Mouse (Mus musculus) hindbrain, postnatal 0 days (tissue): ENCODE results near the gene Stmnd1. TPM values are rescaled to one million over a fixed set of nuclear protein-coding genes. Genes with fewer than 3 reads are reported as not detected.

Experiments used
- ATAC-seq: fragments of 200-750 bp; cut with Nextera tagmentation; 2 replicates; pipeline ENCODE4 v1.8.0; 2017; ENCODE audit warnings: mild to moderate bottlenecking, moderate TSS enrichment, moderate library complexity
- DNase-seq: peaks from one replicate; pipeline ENCODE4 v3.0.0-alpha.2; 2015; ENCODE audit warnings: low spot score
- H3K27ac ChIP-seq: fragments of 300-500 bp; sonication (generic); 2 replicates; pipeline ENCODE4 v1.5.1; 2014; ENCODE audit warnings: mild to moderate bottlenecking
- H3K27me3 ChIP-seq: fragments of 300-500 bp; sonication (generic); 2 replicates; pipeline ENCODE4 v1.6.1; 2014; ENCODE audit warnings: low read length, mixed read lengths; ENCODE audit not compliant: insufficient read depth
- H3K36me3 ChIP-seq: fragments of 300-500 bp; sonication (generic); 2 replicates; pipeline ENCODE4 v1.6.1; 2014; ENCODE audit warnings: low read length, mixed read lengths; ENCODE audit not compliant: insufficient read depth
- H3K4me1 ChIP-seq: fragments of 300-500 bp; sonication (generic); 2 replicates; pipeline ENCODE4 v1.6.1; 2014; ENCODE audit warnings: antibody characterized with exemption, low read length, mixed read lengths; ENCODE audit not compliant: insufficient read depth
- H3K4me2 ChIP-seq: fragments of 300-500 bp; sonication (generic); 2 replicates; pipeline ENCODE4 v1.6.1; 2014; ENCODE audit warnings: low read depth, mild to moderate bottlenecking, low read length, moderate library complexity, mixed read lengths
- H3K4me3 ChIP-seq: fragments of 300-500 bp; sonication (generic); 2 replicates; pipeline ENCODE4 v1.5.1; 2014; ENCODE audit warnings: low read length
- H3K9ac ChIP-seq: fragments of 300-500 bp; sonication (generic); replicated peaks from 2 replicates; pipeline ENCODE4 v1.6.1; 2014; ENCODE audit warnings: mild to moderate bottlenecking, low read length, moderate library complexity, mixed read lengths
- H3K9me3 ChIP-seq: fragments of 300-500 bp; sonication (generic); 2 replicates; pipeline ENCODE4 v1.6.1; 2016; ENCODE audit warnings: low read length, mixed read lengths
- CTCF ChIP-seq: IDR thresholded peaks from 2 replicates; pipeline ENCODE4 v1.5.1; 2016; ENCODE audit warnings: antibody characterized with exemption, control low read depth, low read depth
- WGBS: fragments of 180-500 bp; shearing (Covaris S2); extraction: QIAGEN DNeasy Blood & Tissue Kit; methylation state at CpG from one replicate; pipeline ENCODE4 v1.1.7; 2014; 5-methylcytosine and 5-hydroxymethylcytosine counted together
- polyA plus RNA-seq: library from polyadenylated mRNA; unstranded; fragments of >200 nt; fragmentation: Nextera tagmentation; extraction: Ambion mirVana; gene quantifications from 2 replicates; pipeline ENCODE4 v1.2.1, GENCODE M21; 2015
- total RNA-seq: library from RNA; depleted of rRNA; stranded (reverse); fragments of >200 nt; gene quantifications from 2 replicates; pipeline ENCODE4 v1.2.3, GENCODE M21; 2014

Gene Stmnd1
- total and polyA plus RNA-seq, 2 experiments from 2014 or later = 0.31 TPM; not detected in 1

GRCm38 (mm10) chr13:46267783-46268182 is 5.7 kb upstream of the Stmnd1 start:
- Histone ChIP-seq H3K4me1 (peaks cover 6% of the 10 kb centered on the region; the same call in 1 of the 2 replicates), H3K27ac (no peak overlapping the region), H3K9ac (no peak overlapping the region), H3K4me3 (no peak overlapping the region), H3K36me3 (no peaks in the 10 kb centered on the region), H3K4me2 (no peak overlapping the region), H3K27me3 (no peaks in the 10 kb centered on the region), H3K9me3 (no peaks in the 10 kb centered on the region)
- ATAC-seq = no peak
- no peak for TF ChIP-seq CTCF
- DNase-seq = no peak

- no peaks in the 10 kb centered on the region for H3K36me3 ChIP-seq
- H3K27ac ChIP-seq = 0 out of 2 replicates have a peak overlapping the region, but pooled peaks have one; percentile 15
- WGBS = 45% methylated on average over 3 of the region's 3 CpGs
- no peak for TF ChIP-seq CTCF
- H3K4me1 ChIP-seq = peaks cover 6% of the 10 kb centered on the region; the same call in 1 of the 2 replicates
- H3K9ac ChIP-seq = no peak overlapping the region
- no peak overlapping the region for H3K4me3 ChIP-seq
- ATAC-seq (no peak), DNase-seq (peak; percentile 27)
- H3K4me2 ChIP-seq = peak overlapping the region; percentile 21; the same call in 1 of the 2 replicates
- no peaks in the 10 kb centered on the region for H3K9me3 ChIP-seq
- no peaks in the 10 kb centered on the region for H3K27me3 ChIP-seq
Observed at GRCm38 (mm10) chr13:46268341-46268740, 5.2 kb upstream of the Stmnd1 start.

GRCm38 (mm10) chr13:46268815-46269445 is 4.6 kb upstream of the Stmnd1 start:
- no peak overlapping the region for H3K4me3 ChIP-seq
- no peaks in the 10 kb centered on the region for H3K27me3 ChIP-seq
- peak overlapping the region; percentile 21; the same call in 1 of the 2 replicates for H3K4me2 ChIP-seq
- no peak overlapping the region for H3K9ac ChIP-seq
- H3K4me1 ChIP-seq = peaks cover 6% of the 10 kb centered on the region; the same call in 1 of the 2 replicates
- peak; percentile 63; the same call in 1 of the 2 replicates for ATAC-seq
- H3K9me3 ChIP-seq = no peaks in the 10 kb centered on the region
- 0 out of 2 replicates have a peak overlapping the region, but pooled peaks have one; percentile 15 for H3K27ac ChIP-seq
- 25% methylated on average over 7 of the region's 7 CpGs for WGBS
- H3K36me3 ChIP-seq = no peaks in the 10 kb centered on the region
- TF ChIP-seq CTCF = no peak
- peak; percentile 71 for DNase-seq

GRCm38 (mm10) chr13:46272811-46273452 is 589 bp upstream of the Stmnd1 start:
- H3K27ac ChIP-seq = no peak overlapping the region
- H3K27me3 ChIP-seq = no peaks in the 10 kb centered on the region
- TF ChIP-seq CTCF = no peak
- no peaks in the 10 kb centered on the region for H3K9me3 ChIP-seq
- no peak overlapping the region for H3K4me3 ChIP-seq
- ATAC-seq (no peak), DNase-seq (no peak)
- peak overlapping the region; percentile 43 for H3K4me2 ChIP-seq
- H3K4me1 ChIP-seq = peaks cover 6% of the 10 kb centered on the region; the same call in 1 of the 2 replicates
- no peaks in the 10 kb centered on the region for H3K36me3 ChIP-seq
- 14% methylated on average over 16 of the region's 17 CpGs for WGBS
- peak overlapping the region; percentile 28; the same call in 1 of the 2 replicates for H3K9ac ChIP-seq

GRCm38 (mm10) chr13:46275701-46276100 is 2.2 kb downstream of the Stmnd1 start:
- Histone ChIP-seq H3K4me1 (no peaks in the 10 kb centered on the region), H3K9me3 (no peaks in the 10 kb centered on the region), H3K27me3 (no peaks in the 10 kb centered on the region), H3K4me2 (no peak overlapping the region), H3K4me3 (no peak overlapping the region), H3K27ac (no peak overlapping the region), H3K9ac (no peak overlapping the region), H3K36me3 (no peaks in the 10 kb centered on the region)
- TF ChIP-seq CTCF = no peak
- 99% methylated on average over 4 of the region's 4 CpGs for WGBS
- no peak for ATAC-seq
- no peak for DNase-seq

GRCm38 (mm10) chr13:46282543-46282942 is 9.0 kb downstream of the Stmnd1 start:
- Histone ChIP-seq H3K4me2 (no peak overlapping the region), H3K4me3 (no peak overlapping the region), H3K4me1 (no peaks in the 10 kb centered on the region), H3K27me3 (no peaks in the 10 kb centered on the region), H3K9me3 (no peaks in the 10 kb centered on the region), H3K36me3 (no peaks in the 10 kb centered on the region), H3K27ac (no peak overlapping the region), H3K9ac (no peak overlapping the region)
- no peak for TF ChIP-seq CTCF
- ATAC-seq = no peak
- 86% methylated on average over 2 of the region's 2 CpGs for WGBS
- DNase-seq = no peak

GRCm38 (mm10) chr13:46287801-46288200 is 14.3 kb downstream of the Stmnd1 start:
- Histone ChIP-seq H3K9me3 (no peaks in the 10 kb centered on the region), H3K36me3 (no peaks in the 10 kb centered on the region), H3K4me2 (no peak overlapping the region), H3K4me3 (no peak overlapping the region), H3K27me3 (no peaks in the 10 kb centered on the region), H3K27ac (no peak overlapping the region), H3K9ac (no peak overlapping the region), H3K4me1 (no peaks in the 10 kb centered on the region)
- 77% methylated on average over 8 of the region's 8 CpGs for WGBS
- TF ChIP-seq CTCF = no peak
- ATAC-seq (no peak), DNase-seq (no peak)
